Mouse (Mus musculus) left cerebral cortex, adult 2 months (tissue): ENCODE measurements at regions not wholly inside any gene's neighbourhood (a gene's known extent, or its start where the extent isn't known, plus 50 kb on each side); places are given as distances from the start of the nearest gene placed in this dataset.

Source experiments
- DNase-seq, 2 experiments: peaks; one replicate each; pipeline ENCODE4 v3.0.0; 2021 to 2022; ENCODE audit warnings: low spot score in 2 of 2, mixed read lengths in 1 of 2; ENCODE audit errors: extremely low spot score in 1 of 2
- H3K27ac ChIP-seq: fragments of 200-600 bp; 2 replicates; pipeline ENCODE4 v1.8.1; 2022
- H3K4me3 ChIP-seq: fragments of 200-600 bp; 2 replicates; pipeline ENCODE4 v1.8.1; 2022
- CTCF ChIP-seq: fragments of 200-600 bp; IDR thresholded peaks from 2 replicates; pipeline ENCODE4 v1.8.1; 2022; ENCODE audit warnings: antibody characterized with exemption, mild to moderate bottlenecking, moderate library complexity
- intact Hi-C: fragments of 180-260 bp; cut with DNase I; formaldehyde crosslinking; loops from one replicate; pipeline ENCODE4 v1.15.1; 2025

GRCm38 (mm10) chr17:4331650-4332049 lies 635.6 kb upstream of the Nox3 start:
- no peak overlapping the region for H3K27ac ChIP-seq
- intact Hi-C loops, result no loop called here
- no peak for TF ChIP-seq CTCF
- no peak for DNase-seq
- H3K4me3 ChIP-seq, result no peak overlapping the region

DNA sequence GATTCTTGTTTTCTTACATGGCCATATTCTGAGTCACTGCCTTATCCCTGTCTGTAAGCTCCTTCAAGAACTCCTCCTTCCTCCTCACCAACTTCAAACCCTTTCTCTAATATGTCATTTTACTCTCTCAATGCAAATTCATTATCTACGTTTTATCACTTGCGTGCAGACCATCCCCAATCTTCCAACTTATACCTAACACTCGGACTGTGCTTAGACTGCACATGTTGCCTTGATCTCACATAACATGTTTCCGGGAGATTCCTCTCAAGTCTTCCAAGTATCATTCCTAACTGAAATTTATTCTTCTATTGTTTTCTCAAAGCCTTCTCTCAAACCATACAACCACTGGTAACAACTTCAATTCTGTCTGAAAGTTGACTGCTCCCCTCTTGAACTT lies 637.0 kb upstream of the Nox3 start:
- Histone ChIP-seq H3K4me3 (no peak overlapping the region), H3K27ac (no peak overlapping the region)
- no peak for TF ChIP-seq CTCF
- intact Hi-C loops, result no loop called here
- DNase-seq, result no peak

DNA sequence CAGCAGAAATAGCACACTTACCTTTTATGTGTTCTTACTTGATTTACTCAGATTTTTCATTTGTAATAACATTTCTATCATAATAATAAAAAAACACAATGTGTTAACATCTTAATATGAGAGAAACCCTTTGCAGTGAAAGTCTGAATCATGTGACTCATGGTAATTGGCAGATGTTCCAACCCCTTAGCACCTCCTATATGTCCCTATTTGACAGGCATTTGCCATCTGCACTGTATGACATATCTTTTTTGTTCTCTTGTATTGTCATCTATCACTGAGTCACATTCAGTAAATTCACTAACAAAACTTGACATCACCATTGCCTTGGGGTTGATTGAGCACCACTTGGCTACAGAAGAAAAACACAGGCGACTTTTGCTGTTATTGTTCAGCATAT lies 641.1 kb upstream of the Arid1b start:
- TF ChIP-seq CTCF, result no peak
- Histone ChIP-seq H3K27ac (no peak overlapping the region), H3K4me3 (no peak overlapping the region)
- intact Hi-C loops, result no loop called here
- no peak for DNase-seq

DNA sequence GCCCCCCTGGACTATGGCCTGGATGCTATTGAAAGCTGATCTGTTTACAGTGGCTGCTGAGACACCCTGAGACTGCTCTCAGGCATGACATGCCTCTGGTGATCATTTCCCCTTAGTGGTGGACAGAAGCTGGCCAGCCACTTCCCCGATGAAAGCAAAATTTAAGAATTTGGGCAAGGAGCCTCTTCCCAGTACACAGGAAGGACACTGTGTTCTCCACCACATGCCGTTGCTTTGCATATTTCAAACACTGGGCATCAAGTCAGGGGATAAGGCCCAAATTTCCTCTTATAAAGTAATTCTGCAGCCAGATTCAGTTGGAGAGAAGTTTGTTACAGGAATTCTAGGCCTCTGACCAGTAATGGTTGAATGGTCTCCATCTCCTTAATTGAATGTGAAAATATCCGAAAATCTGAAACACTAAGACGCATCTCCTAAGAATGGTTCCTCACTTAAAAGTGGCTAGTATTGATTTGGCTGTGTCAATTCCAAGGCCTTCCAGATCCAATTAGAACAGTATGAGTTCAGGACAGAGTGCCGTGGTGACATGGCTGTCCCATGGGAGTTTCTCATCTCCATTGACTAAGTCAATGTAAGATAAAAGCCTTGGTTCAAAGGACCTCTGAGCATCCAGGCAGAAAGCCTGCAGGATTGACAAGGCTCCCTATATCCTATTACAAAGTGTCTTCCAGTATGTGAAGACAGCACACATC lies 638.5 kb upstream of the Arid1b start:
- intact Hi-C loops, result no loop called here
- TF ChIP-seq CTCF, result no peak
- no peak overlapping the region for H3K27ac ChIP-seq
- DNase-seq, result no peak
- H3K4me3 ChIP-seq, result no peak overlapping the region

DNA sequence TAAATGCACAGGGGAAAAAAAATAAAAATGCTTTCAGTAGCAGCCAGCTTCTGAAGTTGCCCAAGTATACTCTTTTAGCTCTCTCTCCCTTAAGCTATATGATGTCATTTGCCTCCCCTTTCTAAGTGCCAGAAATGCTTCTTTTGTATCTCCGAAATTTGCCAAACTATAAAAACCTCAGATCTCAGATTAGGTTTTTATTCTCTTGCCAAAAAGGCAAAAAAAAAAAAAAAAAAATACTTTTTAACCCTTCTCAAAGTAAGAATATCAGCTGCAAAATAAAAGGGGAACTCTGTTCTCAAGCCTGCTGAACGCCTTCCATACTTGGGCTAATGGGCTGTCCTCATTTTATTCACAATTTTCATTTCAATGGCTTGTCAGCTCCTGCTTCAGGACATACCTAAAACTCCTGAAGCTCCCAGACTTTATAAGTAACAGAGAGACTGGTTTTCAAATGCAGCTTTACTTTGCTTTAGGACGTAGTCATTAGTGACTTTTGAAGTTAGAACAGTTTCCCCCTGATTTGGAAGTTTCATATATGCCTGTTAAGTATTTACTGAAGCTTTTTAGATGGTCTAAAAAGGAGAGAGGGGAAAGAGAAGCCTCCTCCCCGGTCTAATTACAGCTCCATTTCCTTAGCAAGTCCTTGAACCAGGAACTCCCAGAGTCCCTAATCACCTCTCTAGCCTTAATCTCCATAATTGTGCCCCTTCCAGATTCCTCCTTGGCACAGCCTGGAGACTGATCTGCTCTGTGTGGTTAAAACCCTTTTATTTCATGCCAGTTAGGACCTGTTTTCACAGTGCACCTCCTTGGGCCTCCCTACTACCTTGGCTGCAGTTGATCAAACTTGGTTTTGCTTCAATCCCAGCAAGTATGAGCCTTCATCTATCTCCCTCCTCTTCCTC lies 633.5 kb upstream of the Arid1b start:
- no peak overlapping the region for H3K4me3 ChIP-seq
- no peak overlapping the region for H3K27ac ChIP-seq
- TF ChIP-seq CTCF, result no peak
- intact Hi-C loops, result no loop called here
- DNase-seq, result no peak

GRCm38 (mm10) chr17:4365811-4366210 lies 628.3 kb upstream of the Arid1b start:
- H3K27ac ChIP-seq, result no peak overlapping the region
- H3K4me3 ChIP-seq, result no peak overlapping the region
- DNase-seq, result no peak

DNA sequence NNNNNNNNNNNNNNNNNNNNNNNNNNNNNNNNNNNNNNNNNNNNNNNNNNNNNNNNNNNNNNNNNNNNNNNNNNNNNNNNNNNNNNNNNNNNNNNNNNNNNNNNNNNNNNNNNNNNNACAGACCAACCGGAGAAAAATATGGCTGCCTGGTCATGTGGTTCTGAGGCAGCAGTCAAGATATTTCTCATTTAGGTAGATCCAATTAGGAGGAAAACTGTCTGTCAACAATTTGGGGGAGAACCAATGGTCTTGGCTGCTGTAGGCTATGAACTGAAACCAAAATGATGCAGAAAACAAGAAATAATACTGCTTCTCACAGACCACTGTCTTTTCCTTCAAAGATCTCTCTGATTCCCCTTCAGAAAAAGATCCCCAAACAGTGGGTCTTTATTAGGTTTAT lies 613.7 kb upstream of the Arid1b start:
- H3K27ac ChIP-seq, result no peak overlapping the region

More at GRCm38 (mm10) chr17:4365811-4366210, 628.3 kb upstream of the Arid1b start:
- intact Hi-C loops, result no loop called here
- TF ChIP-seq CTCF, result no peak

GRCm38 (mm10) chr17:4380873-4381272 lies 613.3 kb upstream of the Arid1b start:
- DNase-seq, result no peak
- intact Hi-C loops, result loop anchor here (10.0 kb wide), 1 partner anchor 524 kb away; no protein-coding TSS in a partner anchor
- H3K4me3 ChIP-seq, result no peak overlapping the region
- H3K27ac ChIP-seq, result no peak overlapping the region
- no peak for TF ChIP-seq CTCF

More for the DNA sequence above, 613.7 kb upstream of the Arid1b start:
- DNase-seq, result no peak
- TF ChIP-seq CTCF, result no peak
- H3K4me3 ChIP-seq, result no peak overlapping the region
- intact Hi-C loops, result loop anchor here (10.0 kb wide), 1 partner anchor 524 kb away; no protein-coding TSS in a partner anchor

DNA sequence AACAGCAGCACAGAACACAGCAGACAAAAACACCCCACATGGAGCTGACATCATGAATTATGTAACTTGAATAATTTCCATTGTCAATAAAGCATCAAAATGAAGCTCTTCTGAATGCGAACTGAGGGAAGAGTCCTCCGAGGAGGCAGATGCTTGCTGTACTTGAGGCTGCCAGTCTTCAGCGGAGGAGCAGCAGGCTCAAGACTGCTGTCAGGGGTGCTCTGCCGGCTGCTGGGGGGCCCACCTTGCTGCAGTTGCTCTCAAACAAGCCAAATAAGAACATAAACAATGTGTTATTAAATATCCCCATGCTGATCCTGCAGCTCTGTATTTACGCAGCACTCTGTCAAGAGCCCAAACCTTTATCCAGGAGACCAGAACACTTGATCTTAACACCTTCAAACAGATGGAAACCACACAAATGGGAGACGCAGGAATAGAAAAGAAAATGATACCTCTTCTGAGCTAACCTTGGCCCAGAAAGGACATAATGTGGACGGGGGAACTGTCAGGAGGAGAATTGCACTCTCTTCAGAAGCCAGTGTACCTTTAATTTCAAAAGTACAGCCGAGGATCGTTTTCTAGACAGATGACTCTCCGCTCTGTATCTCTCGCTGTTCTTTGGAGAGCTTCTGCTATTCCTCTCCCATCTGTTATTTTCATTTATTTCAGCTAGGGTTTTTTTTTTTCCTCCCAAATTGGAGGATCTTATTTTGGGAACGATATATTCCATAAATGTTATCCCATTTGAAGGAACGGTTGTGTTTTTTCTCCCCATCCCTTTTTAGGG lies 612.0 kb upstream of the Arid1b start:
- intact Hi-C loops, result loop anchor here (1.0 to 10.0 kb wide), 2 partner anchors 83 to 523 kb away; no protein-coding TSS in a partner anchor
- H3K27ac ChIP-seq, result peak overlapping the region; percentile 78

GRCm38 (mm10) chr17:4382716-4383115 lies 611.4 kb upstream of the Arid1b start:
- H3K27ac ChIP-seq, result peak overlapping the region; percentile 78
- no peak for DNase-seq
- H3K4me3 ChIP-seq, result no peak overlapping the region
- intact Hi-C loops, result loop anchor here (1.0 to 10.0 kb wide), 2 partner anchors 83 to 522 kb away; no protein-coding TSS in a partner anchor
- no peak for TF ChIP-seq CTCF

More for the DNA sequence above, 612.0 kb upstream of the Arid1b start:
- no peak overlapping the region for H3K4me3 ChIP-seq
- peak; percentile 8 to 15 for DNase-seq
- TF ChIP-seq CTCF, result no peak

- no peak overlapping the region for H3K27ac ChIP-seq
- TF ChIP-seq CTCF, result no peak
- intact Hi-C loops, result loop anchor here (10.0 kb wide), 1 partner anchor 517 kb away; no protein-coding TSS in a partner anchor
- no peak for DNase-seq
- H3K4me3 ChIP-seq, result no peak overlapping the region
Measured at GRCm38 (mm10) chr17:4387616-4388015, 606.5 kb upstream of the Arid1b start.
